Comparison of ENCODE assay signal across 7 mouse cellular contexts in the genomic region with DNA sequence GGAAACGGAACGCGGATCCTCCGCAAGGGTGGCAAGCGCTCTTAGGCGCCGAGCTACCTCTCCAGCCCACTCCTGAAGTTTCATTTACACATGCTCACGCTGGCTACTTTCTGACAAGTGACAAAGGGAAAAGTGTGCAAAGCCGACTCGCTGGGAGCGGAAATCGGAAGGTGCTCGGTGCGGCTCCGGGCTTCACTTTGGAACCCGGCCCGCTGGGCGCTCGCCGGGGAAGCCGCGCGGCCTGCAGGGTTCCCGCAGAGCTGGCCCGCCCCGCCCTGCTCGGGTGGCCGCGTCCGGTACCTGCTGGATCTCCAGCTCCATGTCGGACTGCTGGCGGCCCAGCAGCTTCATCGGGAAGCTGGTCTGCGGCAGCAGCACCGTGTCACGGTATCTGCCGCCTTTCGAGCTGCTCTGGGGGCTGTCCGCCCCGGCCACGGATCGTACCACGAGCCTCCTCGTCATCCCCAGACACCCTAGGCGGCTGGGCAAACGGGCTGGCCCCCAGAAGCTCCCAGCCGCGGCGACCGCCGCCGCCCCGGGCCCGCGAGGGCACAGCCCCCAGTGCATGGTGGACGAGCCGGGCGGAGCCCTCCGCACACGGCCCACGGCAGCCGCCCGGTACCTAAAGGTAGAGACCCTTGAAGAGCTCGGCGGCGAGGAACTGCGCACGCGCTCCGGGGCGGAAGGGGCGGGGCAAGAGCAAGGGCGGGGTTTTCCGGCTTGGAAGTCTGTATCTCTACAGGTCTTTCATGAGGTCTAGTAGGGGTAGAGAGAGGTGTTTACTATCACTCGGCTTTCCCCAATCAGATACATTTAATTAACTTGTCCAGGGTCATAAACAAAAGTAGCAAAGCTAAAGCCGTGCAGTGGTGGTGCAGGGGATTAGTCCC. TPM values are rescaled to one million over a fixed set of nuclear protein-coding genes. Genes with fewer than 3 reads are reported as not detected.
DNase-seq lines count a peak whose midpoint lies in the region; ATAC-seq lines count a peak whose summit lies in the region.

Gene Iars2 (minus strand): TSS at position 676 of the 890 bp plus-strand sequence.

- peak within 1 kb of the TSS; percentile 94 for H3K9ac ChIP-seq in intestine, embryonic 15.5 days

- peak within 1 kb of the TSS; percentile 97 for H3K27ac ChIP-seq in intestine, embryonic 15.5 days
- peak within 1 kb of the TSS; percentile 97 for H3K27ac ChIP-seq in midbrain, embryonic 10.5 days (replicated peaks)

- H3K4me1 ChIP-seq in intestine, embryonic 15.5 days (replicated peaks), result no peaks in the 10 kb centered on the region
- H3K4me1 ChIP-seq in midbrain, embryonic 10.5 days, result peaks cover 36% of the 10 kb centered on the region

- no peaks in the 10 kb centered on the region for H3K27me3 ChIP-seq in intestine, embryonic 15.5 days (replicated peaks)
- no peaks in the 10 kb centered on the region for H3K27me3 ChIP-seq in midbrain, embryonic 10.5 days (ENCODE audit: low read depth, poor library complexity, severe bottlenecking)

- intact Hi-C loops in left cerebral cortex, postnatal 25 days (cut with DNase I), result no loop called here

- no peaks in the 10 kb centered on the region for H3K9me3 ChIP-seq in intestine, embryonic 15.5 days
- H3K9me3 ChIP-seq in midbrain, embryonic 10.5 days (replicated peaks), result no peaks in the 10 kb centered on the region

- H3K4me3 ChIP-seq in intestine, embryonic 15.5 days (replicated peaks), result peak within 1 kb of the TSS; percentile 99
- peak within 1 kb of the TSS; percentile 95 for H3K4me3 ChIP-seq in midbrain, embryonic 10.5 days

- H3K4me2 ChIP-seq in intestine, embryonic 15.5 days (replicated peaks), result peak within 1 kb of the TSS; percentile 65

- peak; percentile 93 to 98 for DNase-seq in adrenal gland, adult (ENCODE audit: inconsistent age in 2 of 2, low spot score in 1 of 2)
- peak; percentile 91 for DNase-seq in embryo, embryonic 10.5 days (ENCODE audit: low spot score)
- DNase-seq in gastrocnemius, postnatal 25 days, result peak; percentile 86
- DNase-seq in left cerebral cortex, postnatal 25 days (ENCODE audit: low spot score in 2 of 2), result peak; percentile 87 to 91
- DNase-seq in midbrain, embryonic 10.5 days (ENCODE audit: low spot score), result peak; percentile 93
- DNase-seq in right cerebral cortex, postnatal 4 days, result peak; percentile 91

- WGBS in intestine, embryonic 15.5 days, result under 1% methylated on average over 76 of the region's 76 CpGs
- WGBS in midbrain, embryonic 10.5 days, result under 1% methylated on average over 76 of the region's 76 CpGs

- peaks cover 11% of the 10 kb centered on the region; the same call in 1 of the 2 replicates for H3K36me3 ChIP-seq in intestine, embryonic 15.5 days
- H3K36me3 ChIP-seq in midbrain, embryonic 10.5 days, result peaks cover 32% of the 10 kb centered on the region

- peak; percentile 90 for ATAC-seq in intestine, embryonic 15.5 days

RNA-seq across cellular contexts. Expression of gene Iars2, which starts in this region (rescaled TPM):
- 10 to 100 TPM; 33.4 to 38.5 TPM for total RNA-seq in gastrocnemius, postnatal 25 days (2021)
- polyA plus RNA-seq in intestine, embryonic 15.5 days (2015; fragmentation: Nextera tagmentation; extraction: Ambion mirVana), result 61.9 and 66.9 TPM in 2 replicates
- 10 to 100 TPM; 29.8 to 31.4 TPM for total RNA-seq in left cerebral cortex, postnatal 25 days (2021)
- polyA plus RNA-seq in midbrain, embryonic 10.5 days (2016; fragmentation: Nextera tagmentation; extraction: Ambion mirVana), result 25.0 and 25.7 TPM in 2 replicates

Comparison
In these comparisons a context has a peak if more than half of its experiments do, and no peak if none do; other contexts are left out.
1. Peak in every context shown above with its lines: DNase-seq, ATAC-seq, H3K4me3 ChIP-seq and H3K27ac ChIP-seq.